Mouse (Mus musculus): ENCODE data around the gene Gm33543. TPM values are rescaled to one million over a fixed set of nuclear protein-coding genes. Genes with fewer than 3 reads are reported as not detected.
A peak's percentile ranks its signal among the peaks of the same experiment; 100 is the strongest.

Gene Gm33543
- total and polyA plus RNA-seq, 2 experiments from 2014 or later = not detected

DNA sequence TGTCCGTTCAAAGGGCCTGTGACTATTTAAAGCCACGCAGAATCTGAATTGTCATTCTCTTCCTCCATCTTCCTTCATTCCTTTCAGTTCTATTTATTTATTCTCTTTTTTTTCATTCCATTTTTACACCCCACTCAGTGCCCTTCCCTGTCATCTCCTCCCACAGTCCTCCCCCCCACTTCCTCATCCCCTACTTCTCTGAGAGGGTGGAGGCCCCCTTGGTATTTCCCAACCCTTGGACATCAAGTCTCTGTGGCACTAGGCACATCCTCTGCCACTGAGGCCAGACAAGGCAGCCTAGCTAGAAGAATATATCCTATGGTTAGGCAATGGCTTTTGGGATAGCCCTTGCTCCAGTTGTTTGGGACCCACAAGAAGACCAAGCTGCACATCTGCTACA is 28.1 kb upstream of the Gm33543 start:
- H3K27me3 ChIP-seq (ENCODE audit: insufficient read depth, low read length) = no peaks in the 10 kb centered on the region
- TF ChIP-seq CTCF (IDR thresholded peaks at IDR 0.05; ENCODE audit: low read depth) = no peak
- H3K4me3 ChIP-seq (ENCODE audit: low read depth, low read length) = no peak overlapping the region
- DNase-seq (no peak), ATAC-seq (no peak)
- no peak overlapping the region for H3K27ac ChIP-seq (ENCODE audit: low read depth, low read length)
- H3K36me3 ChIP-seq (ENCODE audit: insufficient read depth) = no peaks in the 10 kb centered on the region
- WGBS = 93% methylated on average over 2 of the region's 2 CpGs
- H3K4me2 ChIP-seq (ENCODE audit: low read depth) = no peak overlapping the region
- H3K9me3 ChIP-seq (ENCODE audit: low read length) = no peaks in the 10 kb centered on the region
- H3K9ac ChIP-seq = no peak overlapping the region
- H3K4me1 ChIP-seq (ENCODE audit: insufficient read depth) = no peaks in the 10 kb centered on the region

DNA sequence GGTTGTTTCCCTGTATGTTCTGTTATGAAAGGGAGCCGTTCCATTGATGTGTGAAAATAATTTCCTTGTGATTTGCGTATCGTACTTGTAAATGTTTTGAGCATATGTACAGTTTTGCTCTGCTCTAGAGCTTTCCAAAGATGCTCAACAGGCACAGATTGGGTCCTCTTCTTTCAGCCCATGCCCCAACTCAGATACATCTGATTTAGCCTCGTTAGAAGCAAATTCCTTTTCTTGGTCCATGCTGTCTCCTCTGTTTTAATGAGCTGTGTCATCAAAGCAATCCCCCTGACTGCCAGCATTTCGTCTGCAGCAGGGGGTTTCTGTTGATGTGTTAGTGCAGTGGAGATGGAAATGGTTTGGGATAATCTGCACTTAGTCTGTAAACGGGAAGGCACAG is 25.6 kb upstream of the Gm33543 start:
- H3K27ac ChIP-seq (ENCODE audit: low read depth, low read length) = no peak overlapping the region
- 38% methylated on average over 6 of the region's 6 CpGs for WGBS
- DNase-seq = peak; percentile 37

DNA sequence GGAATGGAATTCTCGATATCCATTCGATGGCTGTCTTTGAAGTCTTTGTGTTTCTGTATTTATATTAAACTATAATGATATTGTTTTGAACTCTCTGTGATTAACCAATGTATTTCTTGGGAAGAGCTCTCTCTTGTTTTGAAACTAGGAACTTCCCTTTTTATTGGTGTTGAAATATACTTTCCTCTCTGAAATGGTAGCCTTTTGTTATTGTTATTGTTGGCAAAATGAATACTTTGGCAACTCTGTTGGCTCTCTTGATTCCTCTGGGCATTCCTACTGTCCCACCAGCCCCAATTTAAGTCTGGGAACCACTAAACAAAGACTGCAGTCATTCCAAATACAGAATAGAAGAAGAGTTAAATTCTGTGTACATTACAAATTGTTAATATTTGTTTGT is 24.9 kb upstream of the Gm33543 start:
- H3K36me3 ChIP-seq (ENCODE audit: insufficient read depth) = no peaks in the 10 kb centered on the region
- H3K27ac ChIP-seq (ENCODE audit: low read depth, low read length) = no peak overlapping the region
- no peaks in the 10 kb centered on the region for H3K27me3 ChIP-seq (ENCODE audit: insufficient read depth, low read length)
- no peak for DNase-seq
- H3K9me3 ChIP-seq (ENCODE audit: low read length) = no peaks in the 10 kb centered on the region
- no peak for ATAC-seq
- H3K4me2 ChIP-seq (ENCODE audit: low read depth) = no peak overlapping the region
- no peaks in the 10 kb centered on the region for H3K4me1 ChIP-seq (ENCODE audit: insufficient read depth)
- H3K9ac ChIP-seq = no peak overlapping the region
- no peak overlapping the region for H3K4me3 ChIP-seq (ENCODE audit: low read depth, low read length)
- 90% methylated on average over 2 of the region's 2 CpGs for WGBS
- no peak for TF ChIP-seq CTCF (IDR thresholded peaks at IDR 0.05; ENCODE audit: low read depth)

More for the DNA sequence above, 25.6 kb upstream of the Gm33543 start:
- no peaks in the 10 kb centered on the region for H3K36me3 ChIP-seq (ENCODE audit: insufficient read depth)
- H3K4me3 ChIP-seq (ENCODE audit: low read depth, low read length) = no peak overlapping the region
- H3K9me3 ChIP-seq (ENCODE audit: low read length) = no peaks in the 10 kb centered on the region
- no peaks in the 10 kb centered on the region for H3K4me1 ChIP-seq (ENCODE audit: insufficient read depth)
- ATAC-seq = peak; percentile 90
- 0 out of 2 replicates have a peak, but pooled peaks have one; percentile 3 for TF ChIP-seq CTCF (IDR thresholded peaks at IDR 0.05; ENCODE audit: low read depth)
- no peaks in the 10 kb centered on the region for H3K27me3 ChIP-seq (ENCODE audit: insufficient read depth, low read length)
- no peak overlapping the region for H3K9ac ChIP-seq
- H3K4me2 ChIP-seq (ENCODE audit: low read depth) = no peak overlapping the region

DNA sequence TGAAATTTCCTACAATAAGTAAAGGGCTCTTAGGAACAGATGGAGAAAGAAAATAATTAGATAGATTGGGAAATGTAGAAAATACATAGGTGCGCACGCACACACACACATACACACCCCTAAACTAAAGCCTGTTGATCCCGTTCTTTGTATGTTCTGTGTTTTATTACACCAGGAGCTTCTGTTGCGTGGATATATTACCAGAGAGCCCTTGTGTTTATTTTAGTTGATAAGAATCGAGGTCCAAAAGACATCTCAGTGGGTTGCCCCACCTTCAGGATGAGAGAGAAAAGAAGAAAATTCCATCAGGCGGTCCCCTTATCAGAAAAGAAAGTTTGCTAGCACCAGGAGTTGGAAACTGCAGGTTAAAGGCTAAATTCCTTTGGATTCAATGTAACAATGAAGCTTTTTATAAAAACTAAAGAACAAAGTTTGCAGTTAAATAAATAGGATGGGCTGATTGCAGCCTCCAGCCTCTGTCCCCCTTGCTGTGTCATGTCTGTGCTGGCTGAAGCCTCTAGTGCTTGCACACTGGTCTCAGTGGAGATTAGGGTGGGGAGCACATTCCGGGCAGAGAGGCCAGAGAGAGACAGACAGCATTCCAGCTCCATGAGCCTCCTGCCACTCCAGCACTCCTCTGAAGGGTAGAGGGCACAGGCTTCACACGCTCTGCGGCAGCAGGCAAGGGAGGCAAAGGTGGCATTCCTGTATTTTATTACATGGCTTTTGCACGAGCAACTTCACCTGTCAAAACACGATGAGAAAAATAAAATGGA is 21.8 kb upstream of the Gm33543 start:
- DNase-seq = no peak
- Histone ChIP-seq H3K4me3 (ENCODE audit: low read depth, low read length) (no peak overlapping the region), H3K36me3 (ENCODE audit: insufficient read depth) (no peaks in the 10 kb centered on the region), H3K27ac (ENCODE audit: low read depth, low read length) (no peak overlapping the region), H3K4me1 (ENCODE audit: insufficient read depth) (no peaks in the 10 kb centered on the region), H3K9ac (no peak overlapping the region), H3K27me3 (ENCODE audit: insufficient read depth, low read length) (no peaks in the 10 kb centered on the region), H3K4me2 (ENCODE audit: low read depth) (no peak overlapping the region), H3K9me3 (ENCODE audit: low read length) (no peaks in the 10 kb centered on the region)
- no peak for ATAC-seq
- WGBS = 66% methylated on average over 11 of the region's 11 CpGs
- TF ChIP-seq CTCF (IDR thresholded peaks at IDR 0.05; ENCODE audit: low read depth) = no peak

DNA sequence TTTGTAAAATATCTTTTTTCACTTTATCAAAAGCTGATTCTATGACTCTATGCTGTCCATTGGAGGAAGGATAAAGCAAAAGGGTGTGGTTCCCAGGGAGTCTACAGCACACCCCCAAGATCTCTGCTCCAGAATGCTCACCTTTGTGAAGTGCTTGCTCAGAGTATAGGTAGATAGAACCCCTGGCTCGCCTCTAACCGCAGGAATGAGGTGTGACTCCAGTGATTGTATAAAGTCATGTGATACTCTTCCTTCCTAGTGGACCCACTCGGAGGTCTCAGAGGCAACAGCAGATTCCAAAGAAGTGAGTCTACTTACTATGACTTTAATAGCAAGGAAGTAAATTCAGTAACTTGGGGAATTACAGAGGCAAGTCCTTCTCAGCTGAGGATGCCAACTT is 19.9 kb upstream of the Gm33543 start:
- no peak for TF ChIP-seq CTCF (IDR thresholded peaks at IDR 0.05; ENCODE audit: low read depth)
- no peak overlapping the region for H3K4me3 ChIP-seq (ENCODE audit: low read depth, low read length)
- WGBS = 85% methylated on average over 3 of the region's 3 CpGs
- no peak overlapping the region for H3K4me2 ChIP-seq (ENCODE audit: low read depth)
- no peaks in the 10 kb centered on the region for H3K9me3 ChIP-seq (ENCODE audit: low read length)
- H3K27ac ChIP-seq (ENCODE audit: low read depth, low read length) = no peak overlapping the region
- ATAC-seq (no peak), DNase-seq (no peak)
- H3K27me3 ChIP-seq (ENCODE audit: insufficient read depth, low read length) = no peaks in the 10 kb centered on the region
- H3K36me3 ChIP-seq (ENCODE audit: insufficient read depth) = no peaks in the 10 kb centered on the region
- H3K4me1 ChIP-seq (ENCODE audit: insufficient read depth) = no peaks in the 10 kb centered on the region
- no peak overlapping the region for H3K9ac ChIP-seq

DNA sequence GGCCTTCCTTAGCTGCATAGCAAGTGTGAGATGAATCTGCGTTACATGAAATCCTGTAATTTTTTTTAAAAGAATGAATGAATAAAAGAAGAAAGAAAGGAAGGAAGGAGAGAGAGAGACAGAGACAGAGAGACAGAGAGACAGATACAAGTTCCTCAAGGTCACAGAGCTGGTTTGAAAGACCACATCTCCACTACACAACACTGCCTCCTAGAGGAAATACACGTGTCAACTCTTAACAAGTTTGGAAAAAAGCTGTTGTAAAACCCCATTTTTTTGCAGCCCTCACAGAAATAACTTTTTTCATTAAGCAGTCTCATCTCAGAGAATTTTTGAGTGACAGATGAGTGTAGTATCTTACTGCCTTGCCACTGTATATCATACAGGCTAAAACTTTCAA is 15.4 kb upstream of the Gm33543 start:
- no peak overlapping the region for H3K4me2 ChIP-seq (ENCODE audit: low read depth)
- TF ChIP-seq CTCF (IDR thresholded peaks at IDR 0.05; ENCODE audit: low read depth) = peak; percentile 69
- no peaks in the 10 kb centered on the region for H3K9me3 ChIP-seq (ENCODE audit: low read length)
- no peak overlapping the region for H3K4me3 ChIP-seq (ENCODE audit: low read depth, low read length)
- no peaks in the 10 kb centered on the region for H3K27me3 ChIP-seq (ENCODE audit: insufficient read depth, low read length)
- H3K27ac ChIP-seq (ENCODE audit: low read depth, low read length) = no peak overlapping the region
- no peaks in the 10 kb centered on the region for H3K36me3 ChIP-seq (ENCODE audit: insufficient read depth)
- H3K4me1 ChIP-seq (ENCODE audit: insufficient read depth) = no peaks in the 10 kb centered on the region
- 37% methylated on average over 2 of the region's 2 CpGs for WGBS
- no peak overlapping the region for H3K9ac ChIP-seq
- DNase-seq (peak; percentile 56), ATAC-seq (no peak; the same call in 1 of the 2 replicates)

DNA sequence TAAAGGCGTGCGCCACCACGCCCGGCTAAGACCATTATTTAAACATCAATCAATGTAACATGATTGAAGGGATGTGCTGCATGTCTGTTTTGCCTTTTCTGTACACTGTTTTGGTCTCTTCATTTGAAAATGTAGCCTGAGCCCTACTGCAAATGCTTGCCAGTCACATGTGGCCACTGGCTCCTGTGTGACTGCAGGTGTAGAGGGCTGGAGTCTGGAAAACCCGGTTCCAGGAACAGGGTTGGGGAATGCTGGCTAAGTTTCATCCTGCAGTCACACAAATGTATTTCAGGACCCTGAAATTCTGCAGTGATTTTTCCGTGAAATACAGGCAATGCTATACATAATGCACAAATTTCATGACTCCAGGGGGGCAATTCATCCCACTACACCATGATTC is 12.7 kb upstream of the Gm33543 start:
- no peak overlapping the region for H3K27ac ChIP-seq (ENCODE audit: low read depth, low read length)
- TF ChIP-seq CTCF (IDR thresholded peaks at IDR 0.05; ENCODE audit: low read depth) = no peak
- ATAC-seq (no peak), DNase-seq (no peak)
- no peak overlapping the region for H3K9ac ChIP-seq
- no peaks in the 10 kb centered on the region for H3K36me3 ChIP-seq (ENCODE audit: insufficient read depth)
- no peaks in the 10 kb centered on the region for H3K9me3 ChIP-seq (ENCODE audit: low read length)
- no peak overlapping the region for H3K4me2 ChIP-seq (ENCODE audit: low read depth)
- no peaks in the 10 kb centered on the region for H3K27me3 ChIP-seq (ENCODE audit: insufficient read depth, low read length)
- no peak overlapping the region for H3K4me3 ChIP-seq (ENCODE audit: low read depth, low read length)
- WGBS = 91% methylated on average over 6 of the region's 6 CpGs
- H3K4me1 ChIP-seq (ENCODE audit: insufficient read depth) = no peaks in the 10 kb centered on the region
